Mouse (Mus musculus): ENCODE measurements around the gene Amigo2.

Amigo2 gene

DNA sequence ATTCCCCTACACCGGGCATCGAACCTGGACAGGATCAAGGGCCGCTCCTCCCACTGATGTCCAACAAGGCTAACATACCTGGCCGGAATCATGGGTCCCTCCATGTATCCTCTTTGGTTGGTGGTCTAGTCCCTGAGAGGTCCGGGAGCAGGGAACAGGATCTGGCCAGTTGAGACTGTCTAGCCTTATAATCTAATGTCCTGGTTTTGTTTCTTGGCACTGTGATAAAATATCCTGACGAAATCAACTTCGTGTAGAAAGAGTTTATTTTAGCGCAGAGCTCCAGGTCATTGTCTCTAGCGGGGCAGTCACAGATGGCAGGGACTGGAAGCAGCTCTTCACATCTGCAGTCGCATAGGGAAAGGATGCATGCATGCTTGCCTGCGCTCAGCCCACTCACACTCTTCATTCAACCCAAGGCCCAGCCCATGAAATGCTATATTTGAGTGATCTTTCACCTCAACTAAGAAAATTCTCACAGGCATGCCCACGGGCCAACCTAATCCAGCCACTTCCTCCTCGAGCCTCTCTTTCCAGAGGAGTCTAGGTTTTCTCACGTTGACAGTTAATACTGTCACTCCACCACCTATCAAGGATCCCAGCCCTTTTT lies 19.3 kb upstream of the Amigo2 start:
- DNase-seq, result no peak

- no peak for DNase-seq
Measured at GRCm38 (mm10) chr15:97262251-97262650, 15.2 kb upstream of the Amigo2 start.

DNA sequence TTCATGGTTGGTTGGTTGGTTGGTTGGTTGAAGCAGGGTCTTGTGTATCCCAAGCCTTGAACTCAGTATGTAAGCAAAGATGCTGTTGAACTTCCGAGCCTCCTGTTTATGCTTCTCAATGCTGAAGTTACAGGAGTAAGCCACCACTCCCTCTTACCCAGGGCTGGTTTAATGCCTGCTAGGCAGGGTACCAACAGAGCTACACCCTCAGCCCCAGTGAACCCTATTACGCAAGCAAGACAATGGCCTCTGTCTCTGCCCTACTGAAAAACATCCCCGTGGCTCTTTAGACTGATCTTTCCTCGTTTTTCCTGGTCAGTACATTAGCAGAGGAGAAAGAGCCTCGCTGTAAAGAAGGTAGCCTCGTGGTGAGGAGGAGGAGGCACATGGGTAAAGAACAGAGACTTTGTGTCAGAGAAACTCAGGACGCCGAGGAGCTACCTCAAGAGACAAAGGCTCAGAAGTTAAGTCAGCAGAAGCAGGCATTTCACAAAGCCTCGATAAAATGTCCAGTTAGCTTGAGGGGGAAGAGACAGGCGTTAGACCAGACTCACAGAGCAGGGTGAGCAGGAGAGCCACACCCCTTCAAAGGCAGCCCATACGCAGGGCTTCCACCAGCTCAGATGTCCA lies 13.0 kb upstream of the Amigo2 start:
- no peak for DNase-seq

DNA sequence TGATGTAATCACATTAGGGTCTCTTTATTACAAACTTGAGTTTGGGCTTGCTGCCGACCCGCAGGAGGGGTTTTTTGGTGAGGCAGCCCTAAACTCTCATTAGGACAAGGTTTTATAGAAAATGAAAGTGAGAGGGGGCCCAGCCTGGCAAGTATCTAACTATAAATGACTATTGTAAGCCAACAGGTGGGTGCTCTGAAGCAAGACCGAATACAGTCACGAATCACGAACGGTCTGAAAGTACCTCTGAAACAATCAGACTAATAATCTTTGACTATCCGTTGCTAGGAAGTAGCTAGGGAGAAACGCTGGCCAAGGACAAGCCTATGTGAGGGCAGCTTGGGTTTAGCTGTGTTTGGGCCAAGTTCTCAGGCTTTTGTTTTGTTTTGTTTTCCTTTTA lies 12.2 kb upstream of the Amigo2 start:
- DNase-seq, result no peak

- DNase-seq, result no peak
Measured at GRCm38 (mm10) chr15:97258483-97259230, 11.6 kb upstream of the Amigo2 start.

DNA sequence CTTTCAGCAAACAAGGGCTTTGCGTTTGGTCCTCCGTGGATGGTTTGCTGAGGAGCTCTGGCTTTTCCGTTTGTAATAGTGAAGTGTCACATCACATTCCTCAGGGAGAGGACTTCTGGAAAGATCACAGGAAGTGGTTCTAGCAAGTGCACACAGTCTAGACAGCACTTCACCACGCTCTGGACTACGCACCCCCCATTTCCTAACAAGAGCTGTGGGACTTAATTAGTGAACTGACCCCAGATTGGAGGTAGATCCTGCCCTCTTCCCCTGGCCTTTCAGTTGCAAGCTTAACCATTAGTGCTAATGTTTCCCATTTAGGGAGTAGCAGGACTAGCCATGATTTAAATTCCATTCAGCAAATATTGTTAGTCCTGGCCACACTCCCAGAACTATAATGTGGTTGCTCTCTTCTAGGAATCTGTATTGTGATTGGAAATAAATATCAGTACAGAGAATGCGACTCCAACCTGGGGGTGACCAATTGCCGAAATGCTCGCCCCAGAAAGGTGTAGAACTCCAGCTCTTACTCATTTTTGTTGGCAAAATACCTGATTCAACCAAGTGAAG lies 10.2 kb upstream of the Amigo2 start:
- DNase-seq, result no peak

- no peak for DNase-seq
Measured at GRCm38 (mm10) chr15:97256411-97256810, 9.3 kb upstream of the Amigo2 start.

DNA sequence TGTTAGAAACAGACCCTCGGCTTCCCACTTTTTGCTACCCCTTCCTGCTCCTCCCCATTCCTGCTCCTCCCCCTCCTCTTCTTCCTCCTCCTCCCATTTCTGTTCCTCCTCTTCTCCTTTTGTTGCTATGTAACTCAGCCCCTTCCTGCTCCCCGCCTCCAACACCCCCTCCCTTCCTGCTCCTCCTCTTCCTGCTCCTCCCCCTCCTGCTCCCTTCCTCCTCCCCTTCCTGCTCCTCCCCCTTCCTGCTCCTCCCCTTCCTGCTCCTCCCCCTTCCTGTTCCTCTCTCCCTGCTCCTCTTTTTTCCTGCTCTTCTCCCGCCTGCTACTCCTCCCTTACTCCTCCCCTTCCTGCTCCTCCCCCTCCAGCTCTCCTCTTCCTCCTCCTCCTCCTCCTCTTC lies 8.7 kb upstream of the Amigo2 start:
- DNase-seq, result no peak

DNA sequence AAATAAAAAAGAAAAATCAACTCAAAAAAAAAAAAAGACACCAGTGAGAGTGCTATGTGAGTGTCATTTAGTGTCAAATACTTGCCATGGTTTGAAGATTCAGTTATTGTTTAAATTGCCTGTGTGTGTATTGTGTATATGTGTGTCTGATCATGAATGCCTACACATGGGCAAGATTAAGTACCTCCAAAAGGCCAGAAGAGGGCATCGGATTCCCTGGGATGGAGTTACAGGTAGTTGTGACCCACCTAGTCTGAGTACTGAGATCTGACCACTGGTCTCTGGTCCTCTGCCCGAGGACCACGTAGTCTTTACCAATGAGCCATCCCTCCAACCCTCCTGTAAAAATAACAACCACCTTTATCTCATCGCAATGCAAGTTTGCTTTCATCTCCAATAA lies 7.3 kb upstream of the Amigo2 start:
- DNase-seq, result no peak

GRCm38 (mm10) chr15:97252493-97253034 lies 5.5 kb upstream of the Amigo2 start:
- no peak for DNase-seq

- DNase-seq, result no peak
Measured at GRCm38 (mm10) chr15:97249322-97249721, 2.2 kb upstream of the Amigo2 start.

DNA sequence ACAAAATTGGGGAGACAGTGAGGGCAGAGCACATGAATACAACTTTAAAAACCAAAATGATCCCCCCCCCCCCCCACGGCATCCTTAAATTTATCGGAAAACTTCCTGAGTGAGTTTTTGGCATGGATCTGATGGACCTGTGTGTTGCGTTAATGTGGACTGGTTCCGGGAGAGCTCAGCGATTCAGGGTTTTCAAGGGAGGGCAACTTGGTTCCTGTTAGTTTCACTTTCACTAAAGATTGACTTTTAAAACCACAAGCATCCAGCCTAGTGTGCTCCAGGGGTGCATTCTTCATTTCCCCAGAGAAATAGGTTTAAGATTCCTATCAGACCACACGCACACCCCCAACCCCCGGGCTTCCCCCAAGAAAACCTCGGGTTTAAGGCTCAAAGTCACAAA lies 1.2 kb upstream of the Amigo2 start:
- DNase-seq, result peak; percentile 46 to 65

GRCm38 (mm10) chr15:97247791-97248161 lies 689 bp upstream of the Amigo2 start:
- peak in 1 of 2 experiments; percentile 34 for DNase-seq

DNA sequence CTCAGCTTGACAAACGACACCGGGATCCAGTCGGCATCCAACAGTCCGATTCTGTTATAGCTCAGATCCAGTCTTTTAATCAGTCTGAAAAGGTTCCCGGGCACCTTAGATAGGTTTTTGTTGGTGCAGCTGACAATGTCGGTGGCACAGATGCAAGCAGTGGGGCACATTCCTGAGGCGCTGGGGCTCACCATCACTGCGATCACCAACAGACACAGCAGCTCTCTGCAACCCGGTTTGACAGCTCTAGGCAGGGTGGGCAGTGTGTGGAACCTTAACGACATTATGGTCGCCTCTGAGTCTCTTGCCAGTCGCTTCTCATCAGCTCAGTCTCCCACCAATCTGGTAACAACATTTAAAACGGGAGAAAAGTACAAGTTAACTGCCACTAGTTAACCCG lies 831 bp downstream of the Amigo2 start:
- DNase-seq, result no peak

DNA sequence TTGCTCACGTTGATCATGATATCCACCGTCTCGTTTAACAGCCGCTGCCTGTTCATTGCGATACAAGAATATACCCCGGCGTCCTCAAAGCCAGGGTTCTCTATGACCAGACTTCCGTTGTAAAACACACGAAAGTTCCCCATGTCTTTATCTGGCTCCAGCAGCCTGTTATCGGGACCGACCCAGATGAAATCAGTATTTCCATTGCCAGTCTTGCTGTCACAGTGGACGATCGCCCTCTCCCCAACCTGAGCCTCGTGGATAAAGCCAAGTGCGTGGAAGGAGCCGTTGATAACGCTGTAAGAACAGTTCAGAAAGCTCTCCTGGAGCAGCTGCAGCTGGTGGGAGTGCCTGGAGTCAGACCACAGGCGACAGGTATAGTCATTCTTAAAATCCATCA lies 1.7 kb downstream of the Amigo2 start:
- no peak for DNase-seq

- peak; percentile 31 to 37 for DNase-seq
Measured at GRCm38 (mm10) chr15:97236943-97237342, 10.1 kb downstream of the Amigo2 start.

DNA sequence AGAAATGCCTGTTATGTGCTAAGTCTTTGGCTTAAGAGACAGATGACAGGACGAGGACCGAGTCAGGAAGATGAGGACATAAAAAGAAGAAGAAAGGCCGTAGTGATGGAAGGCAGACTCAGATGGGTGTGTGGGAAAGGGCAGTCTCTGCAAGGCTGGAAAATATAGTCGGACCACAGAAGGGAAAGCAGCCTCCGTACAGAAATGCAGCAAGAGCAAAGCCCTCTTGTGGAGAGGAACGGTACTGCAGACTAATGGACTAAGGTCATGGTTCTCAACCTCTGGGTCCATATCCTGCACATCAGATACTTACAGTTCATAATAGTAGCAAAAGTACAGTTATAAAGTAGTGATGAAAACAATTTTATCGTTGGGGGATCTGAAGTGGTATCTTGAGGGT lies 11.9 kb downstream of the Amigo2 start:
- DNase-seq, result peak; percentile 28 to 61

GRCm38 (mm10) chr15:97234076-97234475 lies 13.0 kb downstream of the Amigo2 start:
- no peak for DNase-seq

GRCm38 (mm10) chr15:97229494-97230077 lies 17.5 kb downstream of the Amigo2 start:
- DNase-seq, result no peak

GRCm38 (mm10) chr15:97224003-97224402 lies 23.1 kb downstream of the Amigo2 start:
- DNase-seq, result no peak

DNA sequence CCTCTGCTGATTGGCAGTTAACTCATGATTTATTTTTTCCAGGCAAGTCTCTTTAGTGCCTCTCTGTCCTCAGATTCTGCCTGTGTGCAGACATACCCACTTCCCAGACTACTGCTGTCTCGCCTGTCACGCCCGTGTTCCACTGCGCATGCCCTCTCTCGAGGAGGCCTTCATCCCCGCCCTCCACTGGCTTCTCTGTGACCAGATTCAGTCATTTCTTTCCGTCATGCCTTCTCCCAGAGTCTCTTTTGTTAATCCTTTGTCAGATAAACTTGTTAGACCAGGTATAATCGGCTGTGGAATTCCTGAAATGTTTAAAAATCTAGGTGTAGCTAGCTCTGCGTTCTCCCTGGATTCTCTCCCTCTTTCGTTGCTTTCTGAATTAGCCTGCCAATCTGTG lies 23.7 kb downstream of the Amigo2 start:
- DNase-seq, result peak in 1 of 2 experiments; percentile 25

DNA sequence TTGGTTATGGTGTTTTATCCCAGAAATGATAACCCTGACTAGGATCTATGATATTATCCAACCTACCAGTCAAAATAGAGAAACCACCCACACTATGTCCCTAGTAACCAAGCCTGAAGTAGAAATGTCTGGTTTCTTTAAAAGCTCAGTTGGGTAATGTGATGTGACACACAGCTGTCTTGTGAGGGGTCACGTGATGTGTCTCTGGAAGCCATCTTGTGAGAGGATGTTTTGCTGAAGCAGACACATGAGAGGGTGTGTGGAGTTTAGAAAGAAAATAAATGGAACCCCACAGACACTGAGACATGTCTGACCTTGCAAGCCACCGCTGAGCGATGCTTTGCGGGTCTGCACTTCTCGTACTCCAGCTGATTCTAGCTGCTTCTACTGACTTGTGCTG lies 30.2 kb downstream of the Amigo2 start:
- no peak for DNase-seq
